Mouse (Mus musculus) right cerebral cortex, postnatal 25 days (tissue): Measurements from ENCODE around the gene Tsfm.

Experiments
- DNase-seq: peaks from one replicate; pipeline ENCODE4 v3.0.0; 2022

The Tsfm gene

GRCm38 (mm10) chr10:127041774-127042338 lies 11.2 kb upstream of the Tsfm start:
- peak; percentile 92 for DNase-seq

- DNase-seq, result peak; percentile 60
These were observed 10.7 kb upstream of the Tsfm start, which contains the start of the genes Mettl1 and Eef1akmt3 for GRCm38 (mm10) chr10:127041274-127041766. Gene Mettl1 (plus strand): TSS chr10:127041414. Gene Eef1akmt3 (minus strand): TSS chr10:127041513.

GRCm38 (mm10) chr10:127040569-127041214 lies 10.1 kb upstream of the Tsfm start:
- DNase-seq, result peak; percentile 49

- no peak for DNase-seq
These were observed 7.0 kb upstream of the Tsfm start for GRCm38 (mm10) chr10:127037641-127038040.

GRCm38 (mm10) chr10:127036273-127036672 lies 5.6 kb upstream of the Tsfm start:
- DNase-seq, result no peak

GRCm38 (mm10) chr10:127033301-127033741 lies 2.7 kb upstream of the Tsfm start:
- no peak for DNase-seq

- DNase-seq, result no peak
These were observed 12.2 kb downstream of the Tsfm start for GRCm38 (mm10) chr10:127018422-127018821.

GRCm38 (mm10) chr10:127017071-127017470 lies 13.6 kb downstream of the Tsfm start:
- no peak for DNase-seq

- no peak for DNase-seq
These were observed 14.2 kb downstream of the Tsfm start for GRCm38 (mm10) chr10:127016488-127016887.

GRCm38 (mm10) chr10:127003806-127004205 lies 26.8 kb downstream of the Tsfm start:
- DNase-seq, result no peak

GRCm38 (mm10) chr10:127003334-127003733 lies 27.3 kb downstream of the Tsfm start:
- DNase-seq, result no peak

GRCm38 (mm10) chr10:127002765-127003164 lies 27.9 kb downstream of the Tsfm start:
- no peak for DNase-seq

- DNase-seq, result no peak
These were observed 28.6 kb downstream of the Tsfm start for GRCm38 (mm10) chr10:127002056-127002455.

- no peak for DNase-seq
These were observed 29.3 kb downstream of the Tsfm start for GRCm38 (mm10) chr10:127001297-127001696.

- DNase-seq, result no peak
These were observed 30.1 kb downstream of the Tsfm start, which contains the start of gene Avil for GRCm38 (mm10) chr10:127000529-127000928. Gene Avil (plus strand): TSS chr10:127000709.

- no peak for DNase-seq
These were observed 33.1 kb downstream of the Tsfm start for GRCm38 (mm10) chr10:126997340-126998113.

GRCm38 (mm10) chr10:126993621-126994020 lies 37.0 kb downstream of the Tsfm start:
- DNase-seq, result no peak

- DNase-seq, result no peak
These were observed 39.0 kb downstream of the Tsfm start for GRCm38 (mm10) chr10:126991676-126992075.

- peak; percentile 78 for DNase-seq
These were observed 40.2 kb downstream of the Tsfm start for GRCm38 (mm10) chr10:126990313-126991056.

GRCm38 (mm10) chr10:126988513-126989165 lies 42.0 kb downstream of the Tsfm start:
- no peak for DNase-seq

- DNase-seq, result no peak
These were observed 43.2 kb downstream of the Tsfm start for GRCm38 (mm10) chr10:126987183-126988118.
